Mouse (Mus musculus) MEL (cell line): ENCODE measurements at regions not wholly inside any gene's neighbourhood (a gene's known extent, or its start where the extent isn't known, plus 50 kb on each side); places are given as distances from the start of the nearest gene placed in this dataset.

Experiments used
- CHD2 ChIP-seq: IDR thresholded peaks from 2 replicates; pipeline ENCODE4 v1.6.1; 2011; ENCODE audit warnings: low read length, improper control_type of control experiment
- CTCF ChIP-seq, 3 experiments: IDR thresholded peaks in 2 of 3; conservative IDR thresholded peaks in 1 of 3; 2 replicates each; pipeline ENCODE4 v1.5.1; 2011 to 2012; ENCODE audit warnings: low read length in 3 of 3, low read depth in 2 of 3, mild to moderate bottlenecking in 2 of 3, improper control_type of control experiment in 1 of 3, inconsistent platforms in 1 of 3, mixed read lengths in 1 of 3, moderate library complexity in 1 of 3; ENCODE audit not compliant: control insufficient read depth in 1 of 3, insufficient read depth in 1 of 3, poor library complexity in 1 of 3, severe bottlenecking in 1 of 3
- JUND ChIP-seq: IDR thresholded peaks from 2 replicates; pipeline ENCODE4 v1.6.1; 2011; ENCODE audit warnings: low read depth, mild to moderate bottlenecking, improper control_type of control experiment, low read length
- NELFE ChIP-seq: IDR thresholded peaks from 2 replicates; pipeline ENCODE4 v1.6.1; 2011; ENCODE audit warnings: low read depth, low read length, improper control_type of control experiment
- UBTF ChIP-seq: IDR thresholded peaks from 2 replicates; pipeline ENCODE4 v1.6.1; 2012; ENCODE audit warnings: low read depth, mild to moderate bottlenecking, inconsistent platforms, low read length, improper control_type of control experiment, moderate library complexity, borderline replicate concordance; ENCODE audit not compliant: insufficient read depth
- USF1 ChIP-seq: IDR thresholded peaks from 2 replicates; pipeline ENCODE4 v1.6.1; 2014; ENCODE audit warnings: low read depth, mild to moderate bottlenecking, inconsistent platforms, low read length, improper control_type of control experiment, moderate library complexity

DNA sequence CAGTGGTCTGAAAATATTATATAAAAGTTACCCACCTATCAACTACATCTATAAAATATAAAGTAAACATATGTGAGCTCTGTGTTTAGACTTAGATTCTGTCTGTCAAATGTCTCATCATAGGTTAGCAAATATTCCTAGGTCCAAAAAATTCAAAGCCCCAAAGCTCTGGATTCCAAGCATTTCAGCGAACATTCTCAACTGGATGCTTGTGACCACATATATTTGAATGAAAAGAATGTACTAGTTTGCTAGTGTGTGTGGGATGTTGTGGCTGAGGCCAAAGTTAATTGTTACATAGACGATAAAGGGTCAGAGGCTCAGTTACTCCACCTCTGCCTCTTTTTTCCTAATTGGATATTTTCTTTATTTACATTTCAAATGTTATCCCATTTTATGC, 128.3 kb upstream of the Eya4 start:
- no peak for TF ChIP-seq USF1
- no peak for TF ChIP-seq CTCF (IDR thresholded peaks at IDR 0.05 in 2 of 3, conservative IDR thresholded peaks at IDR 0.05 in 1 of 3; ENCODE audit: control insufficient read depth in 1 of 3, insufficient read depth in 1 of 3, low read depth in 2 of 3, low read length in 3 of 3, poor library complexity in 1 of 3, severe bottlenecking in 1 of 3)
- TF ChIP-seq NELFE = no peak
- no peak for TF ChIP-seq JUND
- no peak for TF ChIP-seq CHD2
- no peak for TF ChIP-seq UBTF
